Mouse (Mus musculus): ENCODE results near the gene Zfp780b. TPM values are rescaled to one million over a fixed set of nuclear protein-coding genes. Genes with fewer than 3 reads are reported as not detected.

Gene Zfp780b
- 0.24 and 1.1 TPM in 2 replicates for polyA plus RNA-seq (2012; ENCODE audit: low replicate concordance)

DNA sequence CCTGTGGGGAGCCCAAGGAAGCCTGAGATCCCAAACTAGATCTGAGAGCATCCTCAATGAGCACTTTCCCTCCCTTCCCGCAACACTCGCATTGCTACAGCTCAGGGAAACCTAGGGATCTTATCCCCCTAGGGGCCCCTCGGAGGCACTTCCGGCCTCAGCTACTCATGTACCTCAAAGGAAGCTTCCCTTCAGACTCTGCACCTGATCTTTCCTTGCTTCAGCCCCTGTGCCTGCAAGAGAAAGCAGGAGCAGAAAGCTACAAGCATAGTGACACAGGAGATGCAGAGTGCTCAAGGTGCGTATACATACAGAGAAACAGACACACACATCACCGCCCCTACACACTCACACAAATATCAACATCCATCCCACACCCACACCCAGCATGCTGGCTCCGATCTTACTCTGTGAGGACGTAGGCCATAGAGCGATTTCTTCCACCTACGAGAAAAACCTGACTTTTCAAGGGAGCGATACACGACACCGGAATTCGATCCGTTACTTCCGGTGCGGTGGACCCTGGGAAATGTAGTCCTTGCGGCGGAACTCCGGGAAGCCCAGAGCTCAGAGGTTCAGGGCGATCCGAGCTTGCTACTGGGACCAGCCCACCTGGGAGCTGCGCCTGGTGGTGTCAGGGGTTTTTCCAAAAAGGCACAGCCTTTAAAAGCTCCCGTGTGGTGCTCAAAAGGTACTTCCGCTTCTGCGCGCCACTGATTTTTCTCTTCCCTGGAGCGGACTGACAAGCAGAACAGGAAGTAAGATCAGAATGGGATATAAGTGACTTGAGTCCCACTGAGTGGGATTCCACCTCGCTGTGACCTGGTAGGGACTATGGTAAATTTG, at the start of gene Zfp780b:
Zfp780b (minus strand) TSS at position 489 of the 846 bp plus-strand sequence.

DNA sequence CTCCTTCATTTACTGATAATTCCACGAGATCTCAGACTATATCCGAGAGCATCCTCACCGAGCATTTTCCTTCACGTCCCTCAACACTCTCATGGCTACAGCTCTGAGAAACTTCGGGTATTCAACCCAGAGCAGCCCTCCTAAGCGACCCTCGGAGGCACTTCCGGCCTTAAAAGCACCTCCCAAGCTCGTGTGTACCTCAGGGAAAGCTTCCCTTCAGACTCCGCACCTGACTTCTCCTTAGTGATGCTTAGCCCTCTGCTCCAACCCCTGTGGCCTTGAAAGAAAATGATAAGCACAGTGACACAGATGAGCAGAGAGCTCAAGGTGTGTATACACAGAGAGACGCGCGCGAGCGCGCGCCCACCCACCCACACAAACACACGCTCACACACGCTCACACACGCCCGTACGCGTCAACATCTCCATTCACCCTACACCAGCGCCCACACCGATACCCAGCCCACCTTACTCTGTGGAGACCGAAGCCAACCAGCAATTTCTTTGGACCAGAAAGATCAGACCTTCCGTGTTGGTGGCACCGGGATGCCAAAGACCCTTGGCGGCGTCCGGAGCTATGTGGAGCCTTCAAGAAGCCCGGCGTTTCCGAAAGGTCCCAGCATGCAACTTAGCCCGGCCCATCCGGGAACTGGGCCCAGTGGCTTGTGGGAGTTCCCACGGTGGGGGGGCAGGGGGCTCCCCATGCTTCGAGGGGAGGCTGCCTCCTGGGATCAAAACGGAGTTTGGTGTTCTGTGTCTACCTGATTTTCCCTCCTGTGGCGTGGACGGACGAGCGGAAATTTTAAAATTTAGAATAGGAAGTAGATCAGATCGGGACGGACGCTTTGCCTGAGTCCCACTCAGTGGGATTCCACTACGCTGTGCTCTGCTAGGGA, 34.8 kb upstream of the Zfp780b start, which contains the start of gene Zfp850:
Zfp850 (minus strand) TSS at position 567 of the 896 bp plus-strand sequence.

DNA sequence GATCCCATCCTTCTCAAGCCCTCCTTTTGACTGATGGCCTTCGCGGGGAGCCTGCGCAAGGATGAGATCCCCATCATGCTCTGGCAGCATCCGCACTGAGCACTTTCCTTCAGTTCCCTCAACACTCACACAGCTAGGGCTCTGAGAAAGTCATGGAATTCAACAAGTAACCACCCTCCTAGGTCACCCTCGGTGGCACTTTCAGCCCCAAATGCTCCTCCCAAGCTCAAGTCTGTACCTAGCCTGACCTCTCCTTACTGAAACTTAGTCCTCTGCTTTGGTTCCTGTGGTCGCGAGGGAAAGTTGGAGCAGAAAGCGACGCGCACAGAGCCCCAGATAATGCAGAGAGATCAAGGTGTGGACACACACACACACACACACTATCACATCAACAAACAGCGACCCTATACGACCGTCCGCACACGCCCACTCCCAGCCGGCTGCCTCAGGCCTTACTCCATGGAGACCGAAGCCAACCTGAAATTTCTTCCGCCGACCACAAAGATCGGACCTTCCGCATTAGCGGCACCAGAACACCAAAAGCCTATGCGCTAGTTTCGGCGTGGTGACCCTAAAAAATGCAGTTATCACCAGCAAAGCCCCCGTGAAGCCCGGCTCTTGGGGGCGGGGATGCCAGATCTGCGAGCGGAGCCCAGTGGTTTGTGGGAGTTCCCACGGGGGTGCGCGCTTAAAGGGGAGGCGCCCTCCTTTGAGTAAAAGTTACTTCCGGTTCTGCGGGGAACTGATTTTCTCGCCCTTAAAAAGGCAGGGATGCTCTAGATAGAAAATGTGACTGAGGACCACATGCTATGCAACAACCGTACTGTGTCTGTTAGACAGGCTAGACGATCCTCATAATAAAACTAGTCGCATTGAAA, 49.9 kb downstream of the Zfp780b start, which contains the start of gene Zfp974:
Zfp974 (minus strand) TSS at position 643 of the 878 bp plus-strand sequence.

Other genes starting within 250 kb of the Zfp780b start
- gene Zfp60, start 247.8 kb downstream of the Zfp780b start, polyA plus RNA-seq (2012; ENCODE audit: low replicate concordance) = 0.22 and 1.1 TPM in 2 replicates
- 0.08 and 0.58 TPM in 2 replicates for gene Zfp626, start 172.0 kb downstream of the Zfp780b start, polyA plus RNA-seq (2012; ENCODE audit: low replicate concordance)
- 0.21 and 0.45 TPM in 2 replicates for gene Zfp59, start 140.6 kb downstream of the Zfp780b start, polyA plus RNA-seq (2012; ENCODE audit: low replicate concordance)
- 0.42 and 0.51 TPM in 2 replicates for gene Zfp607a, start 121.6 kb downstream of the Zfp780b start, polyA plus RNA-seq (2012; ENCODE audit: low replicate concordance)
- gene Zfp974, start 49.7 kb downstream of the Zfp780b start, polyA plus RNA-seq (2012; ENCODE audit: low replicate concordance) = 0.28 and 0.71 TPM in 2 replicates
- 0.05 and 0.19 TPM in 2 replicates for gene Zfp850, start 34.9 kb upstream of the Zfp780b start, polyA plus RNA-seq (2012; ENCODE audit: low replicate concordance)
- gene Psmc4, start 70.9 kb upstream of the Zfp780b start, polyA plus RNA-seq (2012; ENCODE audit: low replicate concordance) = 25.6 and 53.5 TPM in 2 replicates
- 0.03 TPM in 1 of 2 replicates, not detected in the other for gene Fcgbp, start 92.1 kb upstream of the Zfp780b start, polyA plus RNA-seq (2012; ENCODE audit: low replicate concordance)
- gene 9530053A07Rik, start 150.3 kb upstream of the Zfp780b start, polyA plus RNA-seq (2012; ENCODE audit: low replicate concordance) = not detected in 2 replicates
- 125 and 197 TPM in 2 replicates for gene Fbl, start 190.5 kb upstream of the Zfp780b start, polyA plus RNA-seq (2012; ENCODE audit: low replicate concordance)
- gene Dyrk1b, start 200.3 kb upstream of the Zfp780b start, polyA plus RNA-seq (2012; ENCODE audit: low replicate concordance) = 82.1 and 186 TPM in 2 replicates

All from hematopoietic multipotent progenitor cell, adult 10-12 weeks (in vitro differentiated cells).